Mouse (Mus musculus) left cerebral cortex, adult 2 months (tissue): ENCODE results near the gene 1810043G02Rik. TPM values are rescaled to one million over a fixed set of nuclear protein-coding genes. Genes with fewer than 3 reads are reported as not detected.

Experiments used
- DNase-seq, 2 experiments: peaks; one replicate each; pipeline ENCODE4 v3.0.0; 2021 to 2022; ENCODE audit warnings: low spot score in 2 of 2, mixed read lengths in 1 of 2; ENCODE audit errors: extremely low spot score in 1 of 2
- H3K27ac ChIP-seq: fragments of 200-600 bp; 2 replicates; pipeline ENCODE4 v1.8.1; 2022
- H3K4me3 ChIP-seq: fragments of 200-600 bp; 2 replicates; pipeline ENCODE4 v1.8.1; 2022
- CTCF ChIP-seq: fragments of 200-600 bp; IDR thresholded peaks from 2 replicates; pipeline ENCODE4 v1.8.1; 2022; ENCODE audit warnings: antibody characterized with exemption, mild to moderate bottlenecking, moderate library complexity
- intact Hi-C: fragments of 180-260 bp; cut with DNase I; formaldehyde crosslinking; loops from one replicate; pipeline ENCODE4 v1.15.1; 2025
- total RNA-seq, 2 experiments: library from RNA; stranded (reverse); gene quantifications; 2 replicates each; pipeline ENCODE4 v1.2.3; 2021

Gene 1810043G02Rik
- total RNA-seq, 2 experiments from 2014 or later: 33.9 to 34.0 TPM

- DNase-seq: no peak
- no peak overlapping the region for H3K27ac ChIP-seq
- intact Hi-C loops: loop anchor here (10.0 kb wide), 1 partner anchor 350 kb away; the partner anchor contains the start of gene Ube2g2
- no peak overlapping the region for H3K4me3 ChIP-seq
- no peak for TF ChIP-seq CTCF
These were observed 4.0 kb upstream of the 1810043G02Rik start for GRCm38 (mm10) chr10:77974323-77974722.

GRCm38 (mm10) chr10:77974811-77975210 lies 3.5 kb upstream of the 1810043G02Rik start:
- no peak overlapping the region for H3K4me3 ChIP-seq
- no peak for TF ChIP-seq CTCF
- H3K27ac ChIP-seq: no peak overlapping the region
- intact Hi-C loops: loop anchor here (10.0 kb wide), 1 partner anchor 350 kb away; the partner anchor contains the start of gene Ube2g2
- DNase-seq: no peak

GRCm38 (mm10) chr10:77975653-77976052 lies 2.7 kb upstream of the 1810043G02Rik start:
- Histone ChIP-seq H3K27ac (no peak overlapping the region), H3K4me3 (no peak overlapping the region)
- intact Hi-C loops: loop anchor here (10.0 kb wide), 1 partner anchor 351 kb away; the partner anchor contains the start of gene Ube2g2
- TF ChIP-seq CTCF: no peak
- no peak for DNase-seq

GRCm38 (mm10) chr10:77976458-77977150 lies 1.7 kb upstream of the 1810043G02Rik start:
- no peak for DNase-seq
- TF ChIP-seq CTCF: no peak
- intact Hi-C loops: loop anchor here (10.0 kb wide), 1 partner anchor 352 kb away; the partner anchor contains the start of gene Ube2g2
- Histone ChIP-seq H3K4me3 (no peak overlapping the region), H3K27ac (no peak overlapping the region)

GRCm38 (mm10) chr10:77984660-77985059 lies 6.3 kb downstream of the 1810043G02Rik start:
- peak overlapping the region; percentile 78 for H3K27ac ChIP-seq
- intact Hi-C loops: loop anchor here (1.0 to 2.0 kb wide), 2 partner anchors 24 to 176 kb away; no protein-coding TSS in a partner anchor
- peak; percentile 88 for TF ChIP-seq CTCF
- DNase-seq: peak; percentile 73 to 76
- H3K4me3 ChIP-seq: no peak overlapping the region

- no peak for DNase-seq
- Histone ChIP-seq H3K27ac (no peak overlapping the region; the same call in 1 of the 2 replicates), H3K4me3 (no peak overlapping the region)
- TF ChIP-seq CTCF: no peak
- intact Hi-C loops: loop anchor here (2.0 kb wide), 1 partner anchor 23 kb away; no protein-coding TSS in a partner anchor
These were observed 7.5 kb downstream of the 1810043G02Rik start for GRCm38 (mm10) chr10:77985775-77986174.

- intact Hi-C loops: no loop called here
- no peak for TF ChIP-seq CTCF
- Histone ChIP-seq H3K4me3 (no peak overlapping the region), H3K27ac (no peak overlapping the region)
- no peak for DNase-seq
These were observed 17.3 kb downstream of the 1810043G02Rik start for GRCm38 (mm10) chr10:77995639-77996038.

GRCm38 (mm10) chr10:78000200-78000599 lies 21.9 kb downstream of the 1810043G02Rik start:
- no peak for TF ChIP-seq CTCF
- DNase-seq: no peak
- Histone ChIP-seq H3K4me3 (no peak overlapping the region), H3K27ac (no peak overlapping the region)
- intact Hi-C loops: loop anchor here (10.0 kb wide), 2 partner anchors 375 to 385 kb away; partner anchors contain the start of gene Ube2g2

- TF ChIP-seq CTCF: no peak
- intact Hi-C loops: loop anchor here (10.0 kb wide), 2 partner anchors 377 to 383 kb away; partner anchors contain the start of gene Ube2g2
- DNase-seq: peak; percentile 83 to 86
- Histone ChIP-seq H3K4me3 (no peak overlapping the region), H3K27ac (peak overlapping the region; percentile 88)
These were observed 23.5 kb downstream of the 1810043G02Rik start for GRCm38 (mm10) chr10:78001796-78002195.

GRCm38 (mm10) chr10:78002316-78002715 lies 24.0 kb downstream of the 1810043G02Rik start:
- peak in 1 of 2 experiments; percentile 16 for DNase-seq
- Histone ChIP-seq H3K4me3 (no peak overlapping the region), H3K27ac (peak overlapping the region; percentile 70)
- intact Hi-C loops: loop anchor here (10.0 kb wide), 2 partner anchors 378 to 382 kb away; partner anchors contain the start of gene Ube2g2
- TF ChIP-seq CTCF: no peak

- intact Hi-C loops: loop anchor here (10.0 kb wide), 2 partner anchors 380 kb away; partner anchors contain the start of gene Ube2g2
- peak in 1 of 2 experiments; percentile 52 for DNase-seq
- Histone ChIP-seq H3K27ac (peak overlapping the region; percentile 76), H3K4me3 (no peak overlapping the region)
- no peak for TF ChIP-seq CTCF
These were observed 26.3 kb downstream of the 1810043G02Rik start for GRCm38 (mm10) chr10:78004479-78005100.
